Mouse (Mus musculus): Measurements from ENCODE around the gene Irx3. TPM values are rescaled to one million over a fixed set of nuclear protein-coding genes. Genes with fewer than 3 reads are reported as not detected.

Gene Irx3
- polyA plus RNA-seq, 1 experiment from 2014 or later = not detected

DNA sequence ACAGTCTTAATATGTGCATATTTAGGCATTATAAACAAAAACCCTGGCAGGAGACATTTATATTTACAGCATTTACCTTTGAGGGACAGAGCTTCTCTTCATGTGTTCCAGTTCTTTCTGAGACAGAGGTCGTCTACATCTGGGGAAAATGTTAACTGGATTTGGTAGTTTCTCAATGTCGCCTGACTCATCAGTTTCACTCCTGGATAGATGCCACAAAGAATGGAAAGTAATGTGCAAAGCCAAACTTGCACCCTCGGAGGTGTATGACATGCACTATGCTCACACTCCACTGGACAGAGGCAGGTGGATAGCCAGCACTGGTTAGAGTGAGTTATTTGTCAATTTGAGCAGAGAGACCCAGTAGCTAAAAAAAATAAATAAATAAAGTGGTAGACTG lies 21.2 kb downstream of the Irx3 start:
- no peaks in the 10 kb centered on the region for H3K36me3 ChIP-seq (replicated peaks; ENCODE audit: insufficient read depth, low read length)
- no peaks in the 10 kb centered on the region for H3K27me3 ChIP-seq (ENCODE audit: insufficient read depth, low read length)
- 62% methylated on average over 3 of the region's 3 CpGs for WGBS (ENCODE audit: insufficient replicate concordance)
- no peak for DNase-seq
- no peak for ATAC-seq
- H3K4me1 ChIP-seq (ENCODE audit: insufficient read depth) = no peaks in the 10 kb centered on the region
- no peak overlapping the region for H3K9ac ChIP-seq (replicated peaks)
- no peak overlapping the region for H3K4me3 ChIP-seq (ENCODE audit: low read depth, low read length)
- TF ChIP-seq CTCF (IDR thresholded peaks at IDR 0.05; ENCODE audit: low read depth) = no peak
- no peak for TF ChIP-seq EP300 (IDR thresholded peaks at IDR 0.05; ENCODE audit: low read depth)
- H3K9me3 ChIP-seq (ENCODE audit: low read length) = no peaks in the 10 kb centered on the region
- H3K4me2 ChIP-seq (ENCODE audit: low read depth, low read length) = no peak overlapping the region
- no peak overlapping the region for H3K27ac ChIP-seq (ENCODE audit: low read depth)

DNA sequence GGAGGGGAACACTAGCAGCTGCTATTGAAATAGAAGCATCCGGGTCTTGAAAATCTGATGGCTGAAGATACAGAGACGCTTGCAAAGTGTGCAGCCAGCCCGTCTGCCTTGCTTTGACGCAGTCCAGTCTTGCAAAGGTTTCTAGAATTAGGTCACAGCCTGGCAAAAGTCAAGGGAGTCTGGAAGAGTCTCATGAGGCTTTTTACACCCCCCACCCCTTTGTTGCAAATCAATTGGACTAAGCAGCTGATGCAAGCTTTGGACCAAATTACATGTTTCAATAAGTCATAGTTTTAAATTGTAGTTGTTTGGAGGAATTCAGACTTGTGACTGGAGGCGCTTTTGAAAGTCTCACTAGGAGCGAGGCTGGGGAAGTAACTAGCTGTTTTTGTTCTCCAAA lies 33.0 kb downstream of the Irx3 start:
- H3K4me3 ChIP-seq (ENCODE audit: low read depth, low read length) = no peak overlapping the region
- H3K9ac ChIP-seq (replicated peaks) = no peak overlapping the region
- no peak overlapping the region for H3K27ac ChIP-seq (ENCODE audit: low read depth)
- H3K36me3 ChIP-seq (replicated peaks; ENCODE audit: insufficient read depth, low read length) = no peaks in the 10 kb centered on the region
- DNase-seq = no peak
- 69% methylated on average over 6 of the region's 6 CpGs for WGBS (ENCODE audit: insufficient replicate concordance)
- H3K4me2 ChIP-seq (ENCODE audit: low read depth, low read length) = no peak overlapping the region
- no peak for ATAC-seq
- no peaks in the 10 kb centered on the region for H3K27me3 ChIP-seq (ENCODE audit: insufficient read depth, low read length)
- no peaks in the 10 kb centered on the region for H3K9me3 ChIP-seq (ENCODE audit: low read length)
- no peaks in the 10 kb centered on the region for H3K4me1 ChIP-seq (ENCODE audit: insufficient read depth)
- TF ChIP-seq CTCF (IDR thresholded peaks at IDR 0.05; ENCODE audit: low read depth) (no peak), EP300 (IDR thresholded peaks at IDR 0.05; ENCODE audit: low read depth) (no peak)

- no peaks in the 10 kb centered on the region for H3K9me3 ChIP-seq (ENCODE audit: low read length)
- WGBS (ENCODE audit: insufficient replicate concordance) = 56% methylated on average over 8 of the region's 8 CpGs
- no peak for ATAC-seq
- TF ChIP-seq CTCF (IDR thresholded peaks at IDR 0.05; ENCODE audit: low read depth) (no peak), EP300 (IDR thresholded peaks at IDR 0.05; ENCODE audit: low read depth) (no peak)
- H3K9ac ChIP-seq (replicated peaks) = no peak overlapping the region
- H3K4me2 ChIP-seq (ENCODE audit: low read depth, low read length) = no peak overlapping the region
- no peaks in the 10 kb centered on the region for H3K36me3 ChIP-seq (replicated peaks; ENCODE audit: insufficient read depth, low read length)
- no peaks in the 10 kb centered on the region for H3K27me3 ChIP-seq (ENCODE audit: insufficient read depth, low read length)
- no peak for DNase-seq
- H3K4me3 ChIP-seq (ENCODE audit: low read depth, low read length) = no peak overlapping the region
- no peak overlapping the region for H3K27ac ChIP-seq (ENCODE audit: low read depth)
- H3K4me1 ChIP-seq (ENCODE audit: insufficient read depth) = no peaks in the 10 kb centered on the region
Measured at GRCm38 (mm10) chr8:91765411-91766034, 36.3 kb downstream of the Irx3 start.

DNA sequence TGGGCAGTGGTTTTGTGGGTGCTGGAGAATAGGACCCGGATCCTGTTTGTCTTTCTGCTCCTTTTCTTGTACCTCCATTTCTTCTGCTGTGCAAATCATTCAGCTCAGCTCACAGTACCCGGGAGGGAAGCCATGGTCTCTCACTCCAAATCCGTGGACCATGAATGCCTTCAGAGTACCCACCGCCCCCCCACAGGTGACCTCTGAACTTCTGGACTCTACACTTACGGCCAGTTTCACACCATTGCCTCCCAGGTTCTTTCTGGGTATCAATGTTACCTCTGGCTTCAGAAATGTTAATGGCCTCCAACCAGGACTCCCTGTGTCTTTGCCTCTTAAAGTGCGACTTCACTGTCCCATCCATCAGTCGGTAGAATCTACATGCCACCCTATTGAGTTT lies 46.3 kb downstream of the Irx3 start:
- DNase-seq = no peak
- H3K9me3 ChIP-seq (ENCODE audit: low read length) = no peaks in the 10 kb centered on the region
- H3K27me3 ChIP-seq (ENCODE audit: insufficient read depth, low read length) = no peaks in the 10 kb centered on the region
- no peaks in the 10 kb centered on the region for H3K36me3 ChIP-seq (replicated peaks; ENCODE audit: insufficient read depth, low read length)
- no peak for ATAC-seq
- H3K9ac ChIP-seq (replicated peaks) = no peak overlapping the region
- no peak overlapping the region for H3K4me2 ChIP-seq (ENCODE audit: low read depth, low read length)
- H3K4me1 ChIP-seq (ENCODE audit: insufficient read depth) = no peaks in the 10 kb centered on the region
- no peak overlapping the region for H3K27ac ChIP-seq (ENCODE audit: low read depth)
- TF ChIP-seq EP300 (IDR thresholded peaks at IDR 0.05; ENCODE audit: low read depth) (no peak), CTCF (IDR thresholded peaks at IDR 0.05; ENCODE audit: low read depth) (no peak)
- H3K4me3 ChIP-seq (ENCODE audit: low read depth, low read length) = no peak overlapping the region
- WGBS (ENCODE audit: insufficient replicate concordance) = 71% methylated on average over 7 of the region's 7 CpGs

DNA sequence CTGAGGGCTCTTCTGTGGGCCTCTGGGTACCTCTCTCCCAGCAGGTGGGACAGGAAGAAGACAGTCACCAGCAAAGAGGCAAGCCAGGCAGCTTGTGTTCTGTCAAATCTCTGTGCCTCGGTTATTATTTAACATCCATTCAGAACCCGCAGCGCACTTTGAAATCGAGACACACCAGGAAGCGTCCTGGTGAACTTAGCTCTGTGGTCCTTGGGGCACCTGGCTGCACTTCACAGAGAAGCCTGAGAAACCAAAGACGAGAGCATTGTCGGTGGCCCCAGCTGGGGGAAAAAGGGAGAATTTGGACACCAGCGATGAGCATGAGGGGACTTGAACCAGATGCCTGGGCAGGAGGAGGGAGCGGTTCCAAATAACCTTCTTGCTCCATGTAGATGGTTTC lies 46.8 kb downstream of the Irx3 start:
- no peaks in the 10 kb centered on the region for H3K27me3 ChIP-seq (ENCODE audit: insufficient read depth, low read length)
- H3K36me3 ChIP-seq (replicated peaks; ENCODE audit: insufficient read depth, low read length) = no peaks in the 10 kb centered on the region
- no peak overlapping the region for H3K4me3 ChIP-seq (ENCODE audit: low read depth, low read length)
- DNase-seq (no peak), ATAC-seq (no peak)
- TF ChIP-seq CTCF (IDR thresholded peaks at IDR 0.05; ENCODE audit: low read depth) (no peak), EP300 (IDR thresholded peaks at IDR 0.05; ENCODE audit: low read depth) (no peak)
- H3K4me2 ChIP-seq (ENCODE audit: low read depth, low read length) = no peak overlapping the region
- no peak overlapping the region for H3K27ac ChIP-seq (ENCODE audit: low read depth)
- H3K9ac ChIP-seq (replicated peaks) = no peak overlapping the region
- no peaks in the 10 kb centered on the region for H3K4me1 ChIP-seq (ENCODE audit: insufficient read depth)
- H3K9me3 ChIP-seq (ENCODE audit: low read length) = no peaks in the 10 kb centered on the region
- 75% methylated on average over 9 of the region's 9 CpGs for WGBS (ENCODE audit: insufficient replicate concordance)

DNA sequence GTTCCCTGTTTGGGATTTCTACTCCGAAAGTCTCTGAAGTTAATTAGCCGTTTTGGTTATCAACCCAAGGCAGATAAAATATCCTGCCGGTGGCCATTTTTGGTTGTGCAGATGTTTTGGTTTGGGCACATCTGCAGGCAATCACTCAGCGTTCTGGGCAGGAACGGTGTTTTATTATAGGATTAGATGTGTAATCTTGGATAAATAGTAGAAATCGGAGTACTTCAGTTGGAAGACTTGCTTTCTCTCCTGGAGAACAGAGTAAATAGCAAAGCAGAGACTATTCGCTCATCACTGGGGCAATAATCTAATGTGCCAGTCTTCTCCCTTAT lies 51.1 kb downstream of the Irx3 start:
- WGBS (ENCODE audit: insufficient replicate concordance) = 74% methylated on average over 7 of the region's 7 CpGs
- Histone ChIP-seq H3K9me3 (ENCODE audit: low read length) (no peaks in the 10 kb centered on the region), H3K27ac (ENCODE audit: low read depth) (no peak overlapping the region), H3K9ac (replicated peaks) (no peak overlapping the region), H3K4me3 (ENCODE audit: low read depth, low read length) (no peak overlapping the region), H3K4me1 (ENCODE audit: insufficient read depth) (no peaks in the 10 kb centered on the region; the same call in 1 of the 2 replicates), H3K4me2 (ENCODE audit: low read depth, low read length) (no peak overlapping the region), H3K36me3 (replicated peaks; ENCODE audit: insufficient read depth, low read length) (no peaks in the 10 kb centered on the region), H3K27me3 (ENCODE audit: insufficient read depth, low read length) (no peaks in the 10 kb centered on the region)
- ATAC-seq = no peak
- no peak for DNase-seq
- TF ChIP-seq EP300 (IDR thresholded peaks at IDR 0.05; ENCODE audit: low read depth) (no peak), CTCF (IDR thresholded peaks at IDR 0.05; ENCODE audit: low read depth) (no peak)

All from liver, postnatal 0 days (tissue).